Mouse (Mus musculus): ENCODE data around the gene Map3k14.
"Not testable (repeated sequence)": the region's sequence is repeated elsewhere in the genome, so short reads cannot be mapped to it uniquely, and the experiment has no call there.

Map3k14 gene

DNA sequence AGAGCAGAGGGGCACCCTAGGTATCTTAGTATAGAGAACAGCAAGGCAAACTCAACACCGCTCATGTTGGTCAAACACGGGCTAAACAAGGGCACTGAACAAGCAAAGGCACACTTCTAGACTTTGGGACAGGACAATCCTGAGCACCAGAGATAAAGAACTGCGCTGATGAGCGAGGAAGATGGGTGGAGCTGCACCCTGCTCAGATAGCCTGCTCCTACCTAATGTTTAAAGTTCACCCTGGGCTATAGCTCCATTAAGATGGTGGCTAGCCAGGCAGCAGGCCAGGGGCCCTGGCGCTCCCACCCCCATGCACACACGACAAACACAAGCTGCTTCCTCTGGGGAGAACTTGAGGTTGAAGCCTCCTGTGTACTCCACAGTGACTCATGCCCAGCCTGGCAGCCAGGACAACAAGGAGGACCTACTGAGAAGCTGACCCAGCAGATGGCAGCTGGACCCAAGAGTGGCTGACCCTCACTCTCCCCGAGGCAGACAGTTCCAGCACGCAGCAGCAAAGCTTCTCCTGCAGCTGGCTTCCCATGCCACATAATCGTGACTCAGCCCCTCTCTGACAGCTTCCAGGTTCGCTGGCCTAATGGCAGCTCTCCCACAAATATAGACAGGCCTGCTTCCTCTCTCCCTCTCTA lies 21.1 kb downstream of the Map3k14 start:
- DNase-seq (ENCODE audit: low spot score in 2 of 2), result no peak

DNA sequence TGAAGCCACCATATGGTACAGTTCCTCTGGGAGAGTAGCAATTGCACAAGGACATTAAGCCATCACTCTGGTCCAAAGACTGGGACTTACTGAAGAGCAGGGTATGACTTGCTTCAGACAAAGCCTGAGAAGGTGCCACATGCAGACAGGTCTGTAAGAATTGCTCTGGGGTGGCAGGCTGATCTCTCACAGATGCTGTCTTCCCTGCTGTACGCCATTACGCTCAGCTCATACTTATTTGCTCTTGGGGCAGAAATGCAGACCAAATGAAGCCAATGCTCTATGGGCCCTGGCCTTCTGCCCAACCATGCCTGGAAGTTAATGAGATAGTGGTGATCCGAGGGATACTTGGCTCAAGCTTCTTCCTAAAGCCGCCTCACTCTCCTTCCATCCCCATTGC lies 22.4 kb downstream of the Map3k14 start:
- no peak for DNase-seq (ENCODE audit: low spot score in 2 of 2)

- DNase-seq (ENCODE audit: low spot score in 2 of 2), result no peak
Observed at GRCm38 (mm10) chr11:103240740-103241139, 26.5 kb downstream of the Map3k14 start.

DNA sequence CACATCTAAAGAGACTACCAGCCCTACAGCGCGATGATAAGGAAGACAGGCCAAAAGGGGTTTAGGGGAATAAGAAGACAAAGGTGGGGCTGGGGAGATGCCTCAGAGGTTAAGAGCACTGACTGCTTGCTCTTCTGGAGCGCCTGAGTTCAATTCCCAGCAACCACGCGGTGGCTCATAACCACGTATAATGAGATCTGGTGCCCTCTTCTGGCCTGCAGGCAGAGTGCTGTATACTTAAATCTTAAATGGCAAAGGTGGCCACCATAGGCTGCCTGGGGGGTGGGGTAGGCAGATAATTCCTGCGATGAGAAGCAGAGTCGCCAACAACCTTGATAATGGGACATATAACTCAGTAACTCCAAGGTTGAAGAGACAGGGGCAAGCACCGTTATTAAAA lies 29.5 kb downstream of the Map3k14 start:
- DNase-seq (ENCODE audit: low spot score in 2 of 2), result no peak

DNA sequence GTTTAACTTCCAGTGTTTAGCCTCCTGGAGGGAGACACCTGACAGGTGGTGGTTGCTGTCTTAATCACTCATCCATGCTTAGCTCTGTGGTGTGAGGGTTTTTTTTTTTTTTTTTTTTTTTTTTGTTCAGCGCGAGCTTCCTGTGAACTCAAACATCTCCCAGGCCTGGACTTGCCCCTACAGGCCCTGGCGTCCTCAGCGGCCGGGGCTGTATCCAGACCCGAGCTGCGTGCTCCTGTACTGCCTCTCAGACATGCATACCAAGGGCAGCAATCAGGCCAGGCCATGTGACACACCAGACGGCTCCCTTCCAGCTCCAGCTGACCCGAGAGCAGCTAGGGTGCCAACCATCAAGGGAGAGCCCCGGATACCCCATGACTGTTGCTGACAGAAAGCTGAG lies 30.4 kb downstream of the Map3k14 start:
- DNase-seq (ENCODE audit: low spot score in 2 of 2), result no peak

DNA sequence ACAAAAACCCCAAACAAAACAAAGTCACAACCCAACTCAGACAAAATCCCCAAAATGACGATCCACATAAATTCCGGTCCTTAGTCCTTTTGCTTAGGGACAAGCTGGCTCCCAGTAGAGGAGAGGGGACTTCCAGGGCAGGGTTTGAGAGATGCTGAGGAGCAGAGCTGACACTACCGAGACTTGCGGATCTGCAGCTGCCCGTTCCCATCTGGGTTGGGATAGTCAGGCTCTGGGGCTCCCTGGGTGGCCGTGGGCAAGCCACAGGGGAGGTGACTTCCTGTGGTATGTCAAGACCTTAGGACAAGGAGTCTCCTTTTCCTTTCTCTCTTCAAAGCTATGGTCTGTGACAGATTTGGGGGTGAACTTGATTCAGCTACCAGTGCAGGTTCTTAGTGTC lies 30.8 kb downstream of the Map3k14 start:
- no peak for DNase-seq (ENCODE audit: low spot score in 2 of 2)

DNA sequence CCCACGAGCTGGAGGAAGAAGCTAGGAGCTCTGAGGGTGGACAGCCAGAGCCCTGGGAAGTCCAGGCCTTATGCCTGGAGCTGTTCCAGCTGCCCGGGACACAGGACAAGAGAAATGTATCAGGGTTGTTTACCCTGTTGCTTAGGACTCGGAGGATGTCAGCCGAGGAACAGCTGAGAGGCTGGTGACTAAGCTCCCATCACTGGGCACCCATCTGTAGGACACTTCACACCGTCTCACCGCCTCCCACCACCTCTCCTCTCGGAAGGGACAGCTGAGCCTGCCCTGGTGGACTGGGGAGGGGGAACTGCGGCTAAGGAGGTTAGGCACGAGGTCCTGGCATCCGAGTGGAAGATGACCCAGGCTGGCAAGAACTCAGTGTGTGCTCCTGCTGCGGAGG lies 31.6 kb downstream of the Map3k14 start:
- DNase-seq (ENCODE audit: low spot score in 2 of 2), result no peak

GRCm38 (mm10) chr11:103234447-103234846 lies 32.8 kb downstream of the Map3k14 start:
- DNase-seq (ENCODE audit: low spot score in 2 of 2), result no peak

- peak; percentile 68 to 77 for DNase-seq (ENCODE audit: low spot score in 2 of 2)
Observed at GRCm38 (mm10) chr11:103232966-103233365, 34.3 kb downstream of the Map3k14 start.

GRCm38 (mm10) chr11:103231367-103231766 lies 35.9 kb downstream of the Map3k14 start:
- DNase-seq (ENCODE audit: low spot score in 2 of 2), result no peak

GRCm38 (mm10) chr11:103230626-103231025 lies 36.6 kb downstream of the Map3k14 start:
- no peak for DNase-seq (ENCODE audit: low spot score in 2 of 2)

DNA sequence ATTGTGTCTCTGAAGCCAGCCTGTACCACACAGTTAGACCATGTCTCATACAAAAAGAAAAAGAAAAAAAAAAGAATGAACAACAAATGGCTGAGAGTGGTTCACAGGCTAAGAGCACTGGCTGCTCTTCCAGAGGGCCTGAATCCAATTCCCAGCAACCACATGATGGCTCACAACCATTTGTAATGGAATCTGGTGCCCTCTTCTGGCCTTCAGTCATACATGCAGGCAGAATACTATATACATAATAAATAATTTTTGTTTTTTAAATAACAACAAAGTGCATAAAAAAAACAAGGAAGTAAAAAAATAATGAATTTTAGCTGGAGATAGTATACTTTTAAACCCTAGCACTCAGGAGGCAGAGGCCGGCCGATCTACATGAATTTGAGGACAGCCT lies 37.7 kb downstream of the Map3k14 start:
- no peak for DNase-seq (ENCODE audit: low spot score in 2 of 2)

DNA sequence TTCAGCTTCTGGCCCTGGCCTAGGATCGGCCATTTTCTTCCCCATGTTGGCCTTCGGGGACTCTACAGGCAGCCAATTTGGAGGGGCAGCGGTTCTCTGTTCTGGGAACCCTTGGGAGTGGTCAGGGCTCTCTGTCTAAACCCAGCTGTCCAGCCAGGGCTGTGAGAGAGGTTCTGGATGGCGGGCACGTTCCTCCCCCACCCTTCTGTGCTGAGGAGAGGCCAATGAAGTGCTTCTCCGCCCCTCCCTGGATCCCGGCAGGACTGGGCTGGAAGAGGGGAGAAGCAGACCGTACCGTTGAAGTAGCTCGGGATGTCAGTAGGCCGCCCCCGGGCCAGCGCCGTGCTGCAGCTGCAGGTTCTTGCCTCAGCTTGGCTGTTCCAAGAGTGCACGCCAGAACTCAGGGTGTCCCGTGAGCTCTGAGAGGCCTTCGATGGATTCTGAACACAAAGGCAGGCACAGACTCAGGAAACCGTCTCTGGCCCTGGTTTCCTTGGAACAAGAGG lies 43.3 kb downstream of the Map3k14 start:
- no peak for DNase-seq (ENCODE audit: low spot score in 2 of 2)

GRCm38 (mm10) chr11:103223444-103223843 lies 43.8 kb downstream of the Map3k14 start:
- no peak for DNase-seq (ENCODE audit: low spot score in 2 of 2)

GRCm38 (mm10) chr11:103222718-103223117 lies 44.6 kb downstream of the Map3k14 start:
- not testable (repeated sequence) for DNase-seq (ENCODE audit: low spot score in 2 of 2)

GRCm38 (mm10) chr11:103221437-103221836 lies 45.8 kb downstream of the Map3k14 start:
- DNase-seq (ENCODE audit: low spot score in 2 of 2), result no peak

DNA sequence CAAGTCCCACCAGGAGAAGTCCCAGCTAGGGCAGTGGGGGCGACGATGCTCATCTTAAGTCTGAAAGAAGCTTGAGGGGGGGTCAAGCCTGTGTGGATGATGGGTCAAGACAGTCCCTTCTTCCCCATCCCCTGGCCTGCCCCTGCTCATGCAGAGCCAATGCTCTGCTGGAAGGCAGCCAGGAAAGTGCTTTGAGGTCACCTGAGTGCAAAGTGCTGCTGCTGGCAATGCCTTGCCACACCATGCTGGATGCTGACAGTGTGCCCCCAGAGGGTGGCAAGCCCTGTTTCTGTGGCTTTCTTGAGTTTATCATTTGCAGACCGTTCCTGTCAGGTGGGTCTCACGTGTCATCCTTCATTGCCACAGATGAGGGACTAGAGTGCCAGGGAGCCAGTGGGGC lies 47.3 kb downstream of the Map3k14 start:
- DNase-seq (ENCODE audit: low spot score in 2 of 2), result no peak

GRCm38 (mm10) chr11:103219259-103219658 lies 48.0 kb downstream of the Map3k14 start:
- no peak for DNase-seq (ENCODE audit: low spot score in 2 of 2)

- no peak for DNase-seq (ENCODE audit: low spot score in 2 of 2)
Observed at GRCm38 (mm10) chr11:103218517-103218901, 48.8 kb downstream of the Map3k14 start.

GRCm38 (mm10) chr11:103217790-103218516 lies 49.3 kb downstream of the Map3k14 start, which contains the start of gene Spata32:
TSS of gene Spata32 (minus strand) at chr11:103218432.
- peak in 1 of 2 experiments; percentile 35 for DNase-seq (ENCODE audit: low spot score in 2 of 2)

DNA sequence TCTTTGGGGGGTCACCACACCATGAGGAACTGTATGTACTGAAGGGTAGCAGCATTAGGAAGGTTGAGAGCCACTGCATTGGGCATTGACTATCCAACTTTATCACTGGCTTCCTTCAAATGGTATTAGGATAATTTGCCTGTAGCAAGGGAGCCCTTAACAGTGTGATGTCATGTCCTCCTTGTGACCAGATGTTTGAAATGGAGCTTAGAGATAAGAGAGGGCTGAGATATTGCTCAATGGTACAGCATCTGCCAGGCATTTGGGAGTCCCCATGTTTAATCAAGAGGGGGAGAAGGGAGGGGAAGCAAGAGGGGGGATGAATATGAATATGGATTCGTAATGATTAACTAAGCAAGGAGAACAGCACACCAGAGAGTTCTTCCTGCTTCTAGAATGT lies 51.9 kb downstream of the Map3k14 start:
- no peak for DNase-seq (ENCODE audit: low spot score in 2 of 2)

- no peak for DNase-seq (ENCODE audit: low spot score in 2 of 2)
Observed at GRCm38 (mm10) chr11:103213712-103214111, 53.6 kb downstream of the Map3k14 start.

- no peak for DNase-seq (ENCODE audit: low spot score in 2 of 2)
Observed at GRCm38 (mm10) chr11:103210291-103210690, 57.0 kb downstream of the Map3k14 start.

Measured in frontal cortex, postnatal 25 days (tissue).